Mouse (Mus musculus) hindbrain, embryonic 10.5 days (tissue): ENCODE data around the gene Donson. TPM values are rescaled to one million over a fixed set of nuclear protein-coding genes. Genes with fewer than 3 reads are reported as not detected.
A peak's percentile ranks its signal among the peaks of the same experiment; 100 is the strongest.

Source experiments
- DNase-seq: peaks from one replicate; pipeline ENCODE4 v3.0.0-alpha.2; 2017; ENCODE audit warnings: low spot score
- H3K27ac ChIP-seq: fragments of 300-500 bp; sonication (generic); 2 replicates; pipeline ENCODE4 v1.5.1; 2016; ENCODE audit warnings: mild to moderate bottlenecking, moderate library complexity
- H3K27me3 ChIP-seq: fragments of 300-500 bp; sonication (generic); 2 replicates; pipeline ENCODE4 v1.6.1; 2016; ENCODE audit warnings: mild to moderate bottlenecking; ENCODE audit not compliant: poor library complexity, insufficient read depth, severe bottlenecking
- H3K36me3 ChIP-seq: fragments of 300-500 bp; sonication (generic); 2 replicates; pipeline ENCODE4 v1.6.1; 2016; ENCODE audit warnings: mild to moderate bottlenecking, moderate library complexity
- H3K4me1 ChIP-seq: fragments of 300-500 bp; sonication (generic); replicated peaks from 2 replicates; pipeline ENCODE4 v1.6.1; 2016; ENCODE audit warnings: mild to moderate bottlenecking
- H3K4me3 ChIP-seq: fragments of 300-500 bp; sonication (generic); 2 replicates; pipeline ENCODE4 v1.5.1; 2016; ENCODE audit warnings: mild to moderate bottlenecking, moderate library complexity
- H3K9me3 ChIP-seq: fragments of 300-500 bp; sonication (generic); 2 replicates; pipeline ENCODE4 v1.6.1; 2016; ENCODE audit warnings: mild to moderate bottlenecking, moderate library complexity
- WGBS: fragments of 180-500 bp; shearing (Covaris S2); methylation state at CpG from one replicate; pipeline ENCODE4 v1.1.7; 2016; 5-methylcytosine and 5-hydroxymethylcytosine counted together
- polyA plus RNA-seq: library from polyadenylated mRNA; unstranded; fragments of >200 nt; fragmentation: Nextera tagmentation; extraction: Ambion mirVana; gene quantifications from 2 replicates; pipeline ENCODE4 v1.2.1, GENCODE M21; 2016

The Donson gene
- polyA plus RNA-seq, 1 experiment from 2014 or later, result 32.9 TPM

GRCm38 (mm10) chr16:91716927-91717349 lies 28.4 kb upstream of the Donson start:
- DNase-seq, result no peak
- WGBS, result 85% methylated on average over 11 of the region's 11 CpGs
- H3K4me1 ChIP-seq, result no peaks in the 10 kb centered on the region
- H3K36me3 ChIP-seq, result peaks cover 86% of the 10 kb centered on the region
- no peaks in the 10 kb centered on the region for H3K27me3 ChIP-seq
- no peaks in the 10 kb centered on the region for H3K9me3 ChIP-seq
- no peak overlapping the region for H3K4me3 ChIP-seq
- H3K27ac ChIP-seq, result no peak overlapping the region

GRCm38 (mm10) chr16:91710241-91710640 lies 21.7 kb upstream of the Donson start:
- H3K27ac ChIP-seq, result no peak overlapping the region
- no peak for DNase-seq
- no peaks in the 10 kb centered on the region for H3K4me1 ChIP-seq
- no peak overlapping the region for H3K4me3 ChIP-seq
- WGBS, result 91% methylated on average over 7 of the region's 7 CpGs
- no peaks in the 10 kb centered on the region for H3K27me3 ChIP-seq
- H3K36me3 ChIP-seq, result peaks cover 82% of the 10 kb centered on the region
- H3K9me3 ChIP-seq, result no peaks in the 10 kb centered on the region

- H3K27ac ChIP-seq, result no peak overlapping the region
- no peaks in the 10 kb centered on the region for H3K4me1 ChIP-seq
- H3K9me3 ChIP-seq, result no peaks in the 10 kb centered on the region
- H3K27me3 ChIP-seq, result no peaks in the 10 kb centered on the region
- peaks cover 86% of the 10 kb centered on the region for H3K36me3 ChIP-seq
- no peak overlapping the region for H3K4me3 ChIP-seq
- peak; percentile 15 for DNase-seq
- WGBS, result 81% methylated on average over 14 of the region's 14 CpGs
Observed at GRCm38 (mm10) chr16:91704603-91705340, 16.2 kb upstream of the Donson start.

GRCm38 (mm10) chr16:91702771-91703188 lies 14.2 kb upstream of the Donson start:
- no peak overlapping the region for H3K27ac ChIP-seq
- DNase-seq, result no peak
- 64% methylated on average over 3 of the region's 3 CpGs for WGBS
- no peaks in the 10 kb centered on the region for H3K27me3 ChIP-seq
- H3K9me3 ChIP-seq, result no peaks in the 10 kb centered on the region
- no peak overlapping the region for H3K4me3 ChIP-seq
- H3K4me1 ChIP-seq, result no peaks in the 10 kb centered on the region
- peaks cover 87% of the 10 kb centered on the region for H3K36me3 ChIP-seq

- peaks cover 87% of the 10 kb centered on the region for H3K36me3 ChIP-seq
- H3K4me3 ChIP-seq, result no peak overlapping the region
- H3K4me1 ChIP-seq, result no peaks in the 10 kb centered on the region
- WGBS, result 92% methylated on average over 13 of the region's 13 CpGs
- DNase-seq, result no peak
- no peak overlapping the region for H3K27ac ChIP-seq
- no peaks in the 10 kb centered on the region for H3K9me3 ChIP-seq
- no peaks in the 10 kb centered on the region for H3K27me3 ChIP-seq
Observed at GRCm38 (mm10) chr16:91701908-91702307, 13.3 kb upstream of the Donson start.

GRCm38 (mm10) chr16:91698995-91699394 lies 10.4 kb upstream of the Donson start:
- 98% methylated on average over 1 of the region's 1 CpGs for WGBS
- H3K27me3 ChIP-seq, result no peaks in the 10 kb centered on the region
- DNase-seq, result no peak
- no peak overlapping the region for H3K4me3 ChIP-seq
- H3K9me3 ChIP-seq, result no peaks in the 10 kb centered on the region
- peaks cover 78% of the 10 kb centered on the region for H3K36me3 ChIP-seq
- H3K4me1 ChIP-seq, result no peaks in the 10 kb centered on the region
- H3K27ac ChIP-seq, result no peak overlapping the region

- H3K4me3 ChIP-seq, result no peak overlapping the region
- no peaks in the 10 kb centered on the region for H3K27me3 ChIP-seq
- no peaks in the 10 kb centered on the region for H3K9me3 ChIP-seq
- DNase-seq, result no peak
- peaks cover 48% of the 10 kb centered on the region for H3K36me3 ChIP-seq
- 79% methylated on average over 8 of the region's 8 CpGs for WGBS
- H3K27ac ChIP-seq, result no peak overlapping the region
- peaks cover 1% of the 10 kb centered on the region; the same call in 1 of the 2 replicates for H3K4me1 ChIP-seq
Observed at GRCm38 (mm10) chr16:91695108-91695755, 6.7 kb upstream of the Donson start.

GRCm38 (mm10) chr16:91694455-91695084 lies 6.0 kb upstream of the Donson start:
- DNase-seq, result peak; percentile 83
- Histone ChIP-seq H3K4me1 (peaks cover 8% of the 10 kb centered on the region), H3K9me3 (no peaks in the 10 kb centered on the region), H3K36me3 (peaks cover 43% of the 10 kb centered on the region), H3K4me3 (no peak overlapping the region), H3K27ac (no peak overlapping the region), H3K27me3 (no peaks in the 10 kb centered on the region)
- WGBS, result 35% methylated on average over 14 of the region's 14 CpGs

GRCm38 (mm10) chr16:91689791-91690190 lies 1.2 kb upstream of the Donson start:
- WGBS, result 55% methylated on average over 7 of the region's 7 CpGs
- no peak overlapping the region for H3K27ac ChIP-seq
- no peaks in the 10 kb centered on the region for H3K27me3 ChIP-seq
- H3K9me3 ChIP-seq, result no peaks in the 10 kb centered on the region
- peaks cover 22% of the 10 kb centered on the region for H3K36me3 ChIP-seq
- peak overlapping the region; percentile 88 for H3K4me3 ChIP-seq
- peaks cover 33% of the 10 kb centered on the region for H3K4me1 ChIP-seq
- DNase-seq, result no peak

- DNase-seq, result no peak
- peaks cover 33% of the 10 kb centered on the region for H3K4me1 ChIP-seq
- H3K4me3 ChIP-seq, result peak overlapping the region; percentile 88
- peaks cover 36% of the 10 kb centered on the region for H3K36me3 ChIP-seq
- no peaks in the 10 kb centered on the region for H3K27me3 ChIP-seq
- WGBS, result 1% methylated on average over 51 of the region's 51 CpGs
- H3K9me3 ChIP-seq, result no peaks in the 10 kb centered on the region
- peak overlapping the region; percentile 95 for H3K27ac ChIP-seq
Observed at GRCm38 (mm10) chr16:91688023-91688618, 449 bp downstream of the Donson start.

GRCm38 (mm10) chr16:91686369-91686768 lies 2.2 kb downstream of the Donson start:
- Histone ChIP-seq H3K4me1 (peaks cover 33% of the 10 kb centered on the region), H3K27ac (no peak overlapping the region), H3K36me3 (peaks cover 49% of the 10 kb centered on the region), H3K4me3 (no peak overlapping the region), H3K27me3 (no peaks in the 10 kb centered on the region), H3K9me3 (no peaks in the 10 kb centered on the region)
- no peak for DNase-seq
- WGBS, result 93% methylated on average over 5 of the region's 5 CpGs

- peaks cover 57% of the 10 kb centered on the region for H3K36me3 ChIP-seq
- no peak for DNase-seq
- WGBS, result 92% methylated on average over 5 of the region's 5 CpGs
Observed at GRCm38 (mm10) chr16:91685526-91685925, 3.0 kb downstream of the Donson start.

GRCm38 (mm10) chr16:91680656-91681055 lies 7.9 kb downstream of the Donson start:
- H3K36me3 ChIP-seq, result peaks cover 98% of the 10 kb centered on the region
- no peaks in the 10 kb centered on the region for H3K4me1 ChIP-seq
- H3K4me3 ChIP-seq, result no peak overlapping the region
- no peaks in the 10 kb centered on the region for H3K27me3 ChIP-seq
- no peak overlapping the region for H3K27ac ChIP-seq
- DNase-seq, result no peak
- H3K9me3 ChIP-seq, result no peaks in the 10 kb centered on the region
- WGBS, result 85% methylated on average over 5 of the region's 5 CpGs

More at GRCm38 (mm10) chr16:91685526-91685925, 3.0 kb downstream of the Donson start:
- H3K4me1 ChIP-seq, result peaks cover 33% of the 10 kb centered on the region
- no peaks in the 10 kb centered on the region for H3K9me3 ChIP-seq
- H3K4me3 ChIP-seq, result no peak overlapping the region
- H3K27me3 ChIP-seq, result no peaks in the 10 kb centered on the region
- H3K27ac ChIP-seq, result no peak overlapping the region
